Mouse (Mus musculus) intestine, embryonic 16.5 days (tissue): Measurements from ENCODE around the gene Ldlrad3. TPM values are rescaled to one million over a fixed set of nuclear protein-coding genes. Genes with fewer than 3 reads are reported as not detected.

Experiments
- ATAC-seq: fragments of 200-750 bp; cut with Nextera tagmentation; 2 replicates; pipeline ENCODE4 v1.8.0; 2017; ENCODE audit warnings: moderate TSS enrichment, moderate library complexity
- H3K27ac ChIP-seq: fragments of 300-500 bp; sonication (generic); 2 replicates; pipeline ENCODE4 v1.5.1; 2014; ENCODE audit warnings: mild to moderate bottlenecking, low read length
- H3K27me3 ChIP-seq: fragments of 300-500 bp; sonication (generic); replicated peaks from 2 replicates; pipeline ENCODE4 v1.6.1; 2014; ENCODE audit warnings: low read length, control low read depth, mixed read lengths; ENCODE audit not compliant: control insufficient read depth, insufficient read depth
- H3K36me3 ChIP-seq: fragments of 300-500 bp; sonication (generic); 2 replicates; pipeline ENCODE4 v1.6.1; 2014; ENCODE audit warnings: low read length, control low read depth; ENCODE audit not compliant: control insufficient read depth, insufficient read depth
- H3K4me1 ChIP-seq: fragments of 300-500 bp; sonication (generic); 2 replicates; pipeline ENCODE4 v1.6.1; 2014; ENCODE audit warnings: low read length, control low read depth, mixed read lengths; ENCODE audit not compliant: control insufficient read depth, insufficient read depth
- H3K4me2 ChIP-seq: fragments of 300-500 bp; sonication (generic); 2 replicates; pipeline ENCODE4 v1.6.1; 2014; ENCODE audit warnings: low read depth, low read length, control low read depth
- H3K4me3 ChIP-seq: fragments of 300-500 bp; sonication (generic); 2 replicates; pipeline ENCODE4 v1.5.1; 2014; ENCODE audit warnings: mild to moderate bottlenecking, low read length
- H3K9ac ChIP-seq: fragments of 300-500 bp; sonication (generic); 2 replicates; pipeline ENCODE4 v1.6.1; 2014; ENCODE audit warnings: low read depth, low read length
- H3K9me3 ChIP-seq: fragments of 300-500 bp; sonication (generic); 2 replicates; pipeline ENCODE4 v1.6.1; 2016; ENCODE audit warnings: low read length, control low read depth; ENCODE audit not compliant: control insufficient read depth
- WGBS: fragments of 180-500 bp; shearing (Covaris S2); extraction: QIAGEN DNeasy Blood & Tissue Kit; methylation state at CpG from one replicate; pipeline ENCODE4 v1.1.7; 2014; 5-methylcytosine and 5-hydroxymethylcytosine counted together
- polyA plus RNA-seq: library from polyadenylated mRNA; unstranded; fragments of >200 nt; fragmentation: Nextera tagmentation; extraction: Ambion mirVana; gene quantifications from 2 replicates; pipeline ENCODE4 v1.2.1, GENCODE M21; 2015

Ldlrad3 gene
- polyA plus RNA-seq, 1 experiment from 2014 or later = 18.8 TPM

DNA sequence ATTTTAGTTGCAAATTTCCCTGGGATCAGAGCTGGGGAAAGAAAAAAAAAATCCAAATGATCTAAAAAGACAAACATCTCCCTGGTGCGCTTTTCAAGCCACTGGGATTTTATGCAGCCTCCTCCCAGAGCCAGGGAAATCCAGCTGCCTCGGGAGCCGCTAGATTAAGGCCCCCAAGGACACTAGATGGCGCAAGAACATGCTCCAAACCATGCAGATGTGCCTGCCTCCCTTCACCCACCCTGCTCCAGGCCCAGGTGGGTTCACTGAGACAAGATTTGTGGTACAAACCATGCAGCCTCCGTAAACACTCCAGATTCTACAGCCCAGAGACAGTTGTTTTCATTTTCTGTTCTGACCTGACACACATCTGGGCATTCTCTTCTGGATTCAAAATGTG, 155.5 kb downstream of the Ldlrad3 start:
- WGBS = 22% methylated on average over 5 of the region's 5 CpGs
- ATAC-seq = peak; percentile 32; the same call in 1 of the 2 replicates

DNA sequence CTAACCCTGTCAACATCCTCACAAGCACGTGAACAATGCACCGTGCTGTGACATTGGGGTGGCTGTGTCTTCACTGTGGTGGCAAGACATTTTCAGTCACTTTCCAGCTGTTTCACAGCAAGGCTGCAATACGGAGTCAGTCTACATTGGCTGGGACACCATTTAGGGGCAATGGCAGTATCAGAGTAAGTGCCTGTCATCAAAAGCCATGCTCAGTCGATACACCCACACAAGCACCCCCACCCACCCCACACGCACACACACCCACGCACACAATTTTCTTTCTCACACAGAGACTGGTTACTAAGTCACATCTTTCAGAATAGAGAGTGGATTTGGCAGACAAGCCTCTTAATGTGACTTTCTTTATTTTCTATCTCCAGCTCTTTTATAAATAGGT, 156.0 kb downstream of the Ldlrad3 start:
- 87% methylated on average over 6 of the region's 6 CpGs for WGBS
- H3K27ac ChIP-seq = no peak overlapping the region
- no peaks in the 10 kb centered on the region for H3K36me3 ChIP-seq
- no peak overlapping the region for H3K4me2 ChIP-seq
- no peak for ATAC-seq
- H3K9me3 ChIP-seq = no peaks in the 10 kb centered on the region
- no peak overlapping the region for H3K4me3 ChIP-seq
- H3K27me3 ChIP-seq = no peaks in the 10 kb centered on the region
- peaks cover 8% of the 10 kb centered on the region; the same call in 1 of the 2 replicates for H3K4me1 ChIP-seq
- H3K9ac ChIP-seq = no peak overlapping the region

More for the DNA sequence above, 155.5 kb downstream of the Ldlrad3 start:
- no peak overlapping the region for H3K4me3 ChIP-seq
- H3K27me3 ChIP-seq = no peaks in the 10 kb centered on the region
- no peaks in the 10 kb centered on the region for H3K9me3 ChIP-seq
- H3K4me2 ChIP-seq = no peak overlapping the region
- H3K9ac ChIP-seq = no peak overlapping the region
- no peak overlapping the region for H3K27ac ChIP-seq
- H3K36me3 ChIP-seq = no peaks in the 10 kb centered on the region
- peaks cover 8% of the 10 kb centered on the region for H3K4me1 ChIP-seq

DNA sequence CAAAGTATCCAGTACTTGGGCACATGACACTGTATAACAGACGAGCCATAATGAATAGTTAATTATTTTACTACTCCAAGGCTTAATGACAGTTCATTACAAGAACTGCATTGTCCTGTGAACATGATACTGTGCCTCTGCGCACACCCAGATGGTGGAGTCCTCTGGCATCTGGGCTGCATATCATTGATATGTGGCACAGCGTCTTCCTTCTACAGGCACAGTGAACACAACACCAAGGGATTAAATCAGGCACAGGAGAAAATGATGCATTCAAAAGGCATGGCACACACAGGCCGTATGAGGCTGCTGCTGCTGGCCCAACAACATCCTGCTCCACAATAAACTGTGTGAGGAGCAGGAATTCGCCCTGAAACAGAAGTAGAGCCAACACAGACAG, 156.5 kb downstream of the Ldlrad3 start:
- H3K4me3 ChIP-seq = no peak overlapping the region
- 71% methylated on average over 5 of the region's 5 CpGs for WGBS

DNA sequence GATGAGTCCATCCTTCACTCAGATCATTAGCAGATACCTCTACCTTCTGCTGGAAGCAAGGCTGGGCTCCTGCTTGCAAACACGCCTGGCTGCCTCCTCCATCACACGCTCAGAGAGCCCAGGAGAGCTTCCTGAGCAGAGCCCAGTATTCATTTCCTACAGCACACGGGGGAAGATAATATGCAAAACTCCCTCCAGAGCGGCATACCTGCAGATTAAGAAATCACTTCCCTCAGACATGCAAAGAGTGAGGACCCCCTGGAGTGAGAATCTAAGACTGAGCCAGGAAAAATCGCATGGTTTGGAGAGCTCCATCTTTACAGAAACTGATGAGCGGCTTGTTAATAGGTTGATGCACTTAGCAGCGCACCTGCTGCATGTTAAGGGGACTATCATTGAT, 158.9 kb downstream of the Ldlrad3 start:
- 83% methylated on average over 7 of the region's 7 CpGs for WGBS
- Histone ChIP-seq H3K36me3 (no peaks in the 10 kb centered on the region), H3K27me3 (no peaks in the 10 kb centered on the region), H3K9ac (no peak overlapping the region), H3K27ac (no peak overlapping the region), H3K4me3 (no peak overlapping the region), H3K4me2 (no peak overlapping the region), H3K9me3 (no peaks in the 10 kb centered on the region), H3K4me1 (no peaks in the 10 kb centered on the region)
- ATAC-seq = no peak

More for the DNA sequence above, 156.5 kb downstream of the Ldlrad3 start:
- Histone ChIP-seq H3K36me3 (no peaks in the 10 kb centered on the region), H3K9ac (no peak overlapping the region), H3K4me1 (peaks cover 8% of the 10 kb centered on the region; the same call in 1 of the 2 replicates), H3K27me3 (no peaks in the 10 kb centered on the region), H3K4me2 (no peak overlapping the region), H3K27ac (no peak overlapping the region), H3K9me3 (no peaks in the 10 kb centered on the region)
- no peak for ATAC-seq

DNA sequence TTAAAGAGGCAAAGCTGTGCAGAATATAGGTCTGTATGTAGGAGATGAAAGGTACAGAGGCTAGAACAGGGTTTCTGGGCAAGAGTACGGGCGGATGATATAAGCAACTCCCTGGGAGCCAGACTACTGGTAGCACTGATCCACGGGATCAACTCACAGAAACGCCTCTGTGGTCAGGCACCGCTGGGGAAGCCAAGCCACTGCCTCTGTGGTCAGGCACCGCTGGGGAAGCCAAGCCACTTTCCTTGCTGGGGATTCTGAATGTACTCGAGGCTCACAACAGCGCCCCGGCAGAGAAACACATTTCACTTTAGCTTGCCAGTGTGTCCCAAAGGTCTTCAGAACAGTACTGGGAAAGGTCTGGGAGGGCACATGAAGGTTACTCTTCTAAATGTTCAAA, 160.0 kb downstream of the Ldlrad3 start:
- H3K4me2 ChIP-seq = no peak overlapping the region
- ATAC-seq = no peak
- no peak overlapping the region for H3K9ac ChIP-seq
- H3K27me3 ChIP-seq = no peaks in the 10 kb centered on the region
- H3K27ac ChIP-seq = no peak overlapping the region
- no peaks in the 10 kb centered on the region for H3K4me1 ChIP-seq
- H3K36me3 ChIP-seq = no peaks in the 10 kb centered on the region
- no peak overlapping the region for H3K4me3 ChIP-seq
- WGBS = 82% methylated on average over 9 of the region's 9 CpGs
- no peaks in the 10 kb centered on the region for H3K9me3 ChIP-seq

DNA sequence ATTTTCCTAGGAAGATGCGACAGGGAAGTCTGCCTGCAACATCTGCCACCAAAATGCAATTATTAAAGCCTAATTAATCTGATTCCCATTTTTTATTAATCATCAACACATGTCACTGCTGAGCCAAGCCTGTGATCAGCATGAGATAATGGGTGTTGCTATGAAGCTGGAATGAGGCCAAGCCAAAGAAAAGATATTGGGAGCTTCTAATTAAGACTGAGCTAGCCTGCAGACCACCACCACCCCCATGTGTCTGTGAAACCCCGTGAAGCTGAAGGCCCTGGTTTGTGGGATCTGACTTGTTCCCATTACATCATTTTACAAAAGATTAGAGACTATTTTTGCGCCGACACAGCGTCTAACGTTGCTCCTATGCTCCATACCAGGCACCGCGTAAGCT, 161.7 kb downstream of the Ldlrad3 start:
- WGBS = 86% methylated on average over 8 of the region's 8 CpGs
- ATAC-seq = no peak
- no peaks in the 10 kb centered on the region for H3K4me1 ChIP-seq
- H3K27me3 ChIP-seq = no peaks in the 10 kb centered on the region
- H3K4me3 ChIP-seq = no peak overlapping the region
- H3K9ac ChIP-seq = no peak overlapping the region
- no peak overlapping the region for H3K4me2 ChIP-seq
- H3K9me3 ChIP-seq = no peaks in the 10 kb centered on the region
- H3K36me3 ChIP-seq = no peaks in the 10 kb centered on the region
- no peak overlapping the region for H3K27ac ChIP-seq

DNA sequence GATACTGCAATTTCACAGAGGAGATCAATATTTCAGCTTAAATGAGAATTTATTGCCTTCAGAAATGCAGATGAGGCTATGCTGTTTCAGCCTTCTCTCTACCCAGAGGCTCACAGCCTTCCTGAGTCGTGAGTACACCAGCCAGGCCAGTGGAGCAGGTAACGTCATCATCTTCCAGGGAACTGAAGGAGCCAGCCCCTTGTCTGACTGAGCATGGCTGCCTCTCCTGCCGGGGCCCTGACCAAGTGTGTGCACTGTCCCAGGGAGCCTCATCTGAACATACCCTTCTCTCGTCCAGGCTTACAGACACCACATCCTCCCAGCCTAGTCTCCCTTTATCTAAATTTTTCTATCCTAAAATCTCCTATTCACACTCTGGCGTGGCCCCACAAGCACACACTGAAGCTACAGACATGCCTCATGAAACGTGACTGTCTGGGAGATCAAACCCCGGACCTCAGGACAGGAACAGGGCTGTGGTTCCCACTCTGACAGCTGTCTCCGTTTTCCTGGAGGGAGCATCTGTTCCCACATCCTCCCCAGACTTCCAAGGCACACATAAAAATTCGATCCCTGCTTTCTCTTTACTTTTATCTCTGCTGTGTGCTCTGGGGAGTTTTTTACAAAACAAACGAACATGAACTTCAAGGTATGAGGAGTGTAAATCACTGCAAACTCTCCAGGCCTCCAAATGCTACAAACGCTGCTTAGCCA, 164.7 kb downstream of the Ldlrad3 start:
- no peaks in the 10 kb centered on the region for H3K4me1 ChIP-seq
- no peaks in the 10 kb centered on the region for H3K27me3 ChIP-seq
- H3K27ac ChIP-seq = peak overlapping the region; percentile 10; the same call in 1 of the 2 replicates
- ATAC-seq = peak; percentile 42
- no peaks in the 10 kb centered on the region for H3K9me3 ChIP-seq
- no peaks in the 10 kb centered on the region for H3K36me3 ChIP-seq
- 31% methylated on average over 11 of the region's 11 CpGs for WGBS
- H3K9ac ChIP-seq = 0 out of 2 replicates have a peak overlapping the region, but pooled peaks have one; percentile 5
- no peak overlapping the region for H3K4me2 ChIP-seq
- H3K4me3 ChIP-seq = no peak overlapping the region

DNA sequence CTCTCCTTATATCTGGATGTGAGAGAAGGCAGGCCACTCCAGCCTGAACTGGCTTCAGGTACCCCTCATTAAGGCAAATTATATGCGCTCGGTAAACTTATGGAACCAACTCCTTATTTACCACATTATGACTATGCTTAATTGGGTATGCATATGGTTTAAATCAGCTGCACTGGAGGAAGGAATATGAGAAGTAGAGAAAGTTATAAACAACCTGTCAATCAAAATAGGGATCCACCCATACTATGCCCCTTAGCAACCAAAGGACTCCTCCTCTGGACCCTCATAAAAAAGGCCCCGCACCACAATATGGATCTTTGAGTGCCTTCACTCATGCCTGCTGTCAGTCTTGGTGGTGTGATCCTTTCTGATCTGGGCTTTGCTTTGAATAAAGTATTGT, 165.6 kb downstream of the Ldlrad3 start:
- Histone ChIP-seq H3K9me3 (no peaks in the 10 kb centered on the region), H3K36me3 (no peaks in the 10 kb centered on the region), H3K4me2 (no peak overlapping the region), H3K27me3 (no peaks in the 10 kb centered on the region), H3K27ac (no peak overlapping the region), H3K4me1 (no peaks in the 10 kb centered on the region), H3K4me3 (no peak overlapping the region), H3K9ac (no peak overlapping the region)
- no peak for ATAC-seq
- WGBS = 89% methylated on average over 3 of the region's 3 CpGs

DNA sequence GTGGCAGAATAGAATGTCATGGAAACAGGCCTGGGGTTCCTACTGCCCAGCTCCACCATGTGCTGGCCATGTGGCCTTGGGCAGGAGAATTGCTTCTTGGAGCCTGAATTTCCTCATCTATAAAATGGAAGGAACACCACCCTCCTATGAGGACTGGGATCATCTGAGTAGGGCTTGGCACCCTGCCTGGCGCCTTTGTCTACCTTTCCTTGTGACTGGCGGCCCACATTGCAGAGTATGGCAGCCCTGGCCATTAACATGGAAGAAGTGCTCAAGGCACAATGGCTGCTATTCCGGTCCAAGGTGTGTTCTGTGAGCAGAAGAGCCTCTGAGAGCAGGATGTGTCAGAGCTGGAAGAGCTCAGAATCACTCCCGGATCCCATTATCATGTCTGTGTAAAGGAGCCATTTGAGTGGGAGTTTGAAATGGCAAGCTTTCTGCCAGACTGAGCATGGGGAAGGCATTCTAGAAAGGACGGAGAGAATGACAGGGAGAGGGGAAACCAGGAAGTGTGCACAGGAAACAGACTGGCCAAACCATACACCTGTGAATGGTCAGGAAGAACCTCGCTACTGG, 171.6 kb downstream of the Ldlrad3 start:
- H3K4me1 ChIP-seq = 0 out of 2 replicates have a peak, but pooled peaks cover 2% of the 10 kb centered on the region
- no peaks in the 10 kb centered on the region for H3K36me3 ChIP-seq
- no peak overlapping the region for H3K27ac ChIP-seq
- no peak overlapping the region for H3K4me3 ChIP-seq
- no peaks in the 10 kb centered on the region for H3K9me3 ChIP-seq
- 89% methylated on average over 6 of the region's 6 CpGs for WGBS
- no peak for ATAC-seq
- no peak overlapping the region for H3K9ac ChIP-seq
- no peak overlapping the region for H3K4me2 ChIP-seq
- H3K27me3 ChIP-seq = no peaks in the 10 kb centered on the region
